Mouse (Mus musculus): Measurements from ENCODE around the gene Ankrd13b.
A peak's percentile ranks its signal among the peaks of the same experiment; 100 is the strongest.

Ankrd13b gene

GRCm38 (mm10) chr11:77508068-77509021, 18.9 kb upstream of the Ankrd13b start:
- DNase-seq = peak; percentile 93

- DNase-seq = peak; percentile 30
Measured at GRCm38 (mm10) chr11:77507426-77507825, 17.9 kb upstream of the Ankrd13b start.

DNA sequence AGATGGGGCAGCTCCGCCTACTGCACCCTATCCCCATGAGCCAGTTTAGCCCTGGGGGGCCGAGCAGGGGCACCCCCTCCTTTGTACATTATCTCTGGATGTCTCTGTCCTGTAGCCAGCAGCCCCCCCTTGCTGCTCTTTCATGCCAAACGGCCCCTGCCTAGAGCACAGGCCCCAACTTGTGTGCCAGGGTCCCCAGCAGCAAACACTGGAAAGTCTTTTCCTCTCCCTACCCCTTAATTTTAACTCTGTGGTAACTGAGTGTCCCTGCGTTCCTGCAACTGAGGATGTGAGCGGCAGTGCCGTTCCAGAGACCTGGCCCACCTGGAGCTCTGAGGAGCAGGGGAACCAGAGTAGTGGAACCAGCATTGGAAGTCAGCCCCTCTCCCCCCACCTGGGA, 17.5 kb upstream of the Ankrd13b start:
- DNase-seq = peak; percentile 12

- peak; percentile 71 for DNase-seq
Measured at GRCm38 (mm10) chr11:77506273-77506672, 16.8 kb upstream of the Ankrd13b start.

GRCm38 (mm10) chr11:77505291-77505980, 16.0 kb upstream of the Ankrd13b start:
- no peak for DNase-seq

GRCm38 (mm10) chr11:77504377-77504776, 14.9 kb upstream of the Ankrd13b start:
- DNase-seq = no peak

- peak; percentile 53 for DNase-seq
Measured at GRCm38 (mm10) chr11:77503511-77503910, 14.0 kb upstream of the Ankrd13b start.

DNA sequence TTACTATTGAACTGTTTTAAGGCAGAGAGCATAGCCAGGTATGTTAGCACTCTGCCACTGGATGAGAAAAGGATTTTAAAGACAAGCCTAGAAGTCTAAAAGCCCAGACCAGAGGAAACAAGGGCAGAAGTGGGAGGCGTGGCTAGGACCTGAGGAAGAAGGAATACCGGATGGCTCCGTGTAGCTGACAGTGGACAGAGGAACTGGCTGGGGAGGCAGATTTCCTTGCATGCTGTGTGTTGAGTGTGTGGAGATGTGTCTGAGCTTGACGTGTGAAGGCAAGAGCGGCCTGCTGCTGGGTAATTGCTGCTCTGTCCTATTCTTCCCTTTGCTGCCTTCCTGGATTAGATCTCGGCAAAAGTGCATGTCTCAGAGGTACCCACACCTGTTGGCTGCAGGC, 13.0 kb upstream of the Ankrd13b start:
- peak; percentile 39 for DNase-seq

DNA sequence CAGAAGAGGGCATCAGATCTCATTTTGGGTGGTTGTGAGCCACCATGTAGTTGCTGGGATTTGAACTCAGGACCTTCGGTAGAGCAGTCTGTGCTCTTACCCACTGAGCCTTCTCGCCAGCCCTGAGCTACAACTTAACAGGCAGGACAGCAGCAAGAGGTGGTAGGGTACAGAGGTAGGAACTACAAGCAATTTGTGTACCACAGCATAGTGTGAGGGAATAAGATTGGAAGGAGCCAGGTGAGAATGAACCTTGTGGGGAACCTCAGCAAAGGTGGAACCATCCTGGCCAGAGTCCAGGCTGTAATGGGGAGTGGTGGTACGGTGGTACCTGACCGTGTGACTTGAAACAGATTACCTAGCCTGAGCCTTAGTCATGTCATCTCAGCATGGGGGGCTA, 12.5 kb upstream of the Ankrd13b start:
- DNase-seq = peak; percentile 18

DNA sequence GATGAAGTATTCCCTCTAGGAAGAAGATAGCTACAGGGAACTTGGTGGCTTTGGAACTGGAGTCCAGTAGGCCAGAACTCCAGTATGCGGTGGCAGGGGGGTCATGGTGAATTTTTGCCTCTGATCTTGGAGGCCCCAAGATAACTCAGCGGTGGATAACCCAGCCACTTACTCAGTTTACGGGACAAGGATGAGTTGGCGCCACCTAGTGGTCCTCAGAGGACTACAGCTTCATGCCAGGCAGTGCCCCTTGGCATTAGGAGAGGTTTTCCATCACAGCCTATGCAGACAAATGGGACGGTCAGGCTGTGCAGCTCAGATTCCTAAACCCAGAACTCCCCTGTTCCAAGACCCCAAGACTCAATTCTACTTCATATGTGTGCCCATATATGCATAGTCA, 11.9 kb upstream of the Ankrd13b start:
- peak; percentile 87 for DNase-seq

- DNase-seq = peak; percentile 31
Measured at GRCm38 (mm10) chr11:77500361-77501325, 11.2 kb upstream of the Ankrd13b start.

GRCm38 (mm10) chr11:77499354-77499753, 9.9 kb upstream of the Ankrd13b start:
- no peak for DNase-seq

DNA sequence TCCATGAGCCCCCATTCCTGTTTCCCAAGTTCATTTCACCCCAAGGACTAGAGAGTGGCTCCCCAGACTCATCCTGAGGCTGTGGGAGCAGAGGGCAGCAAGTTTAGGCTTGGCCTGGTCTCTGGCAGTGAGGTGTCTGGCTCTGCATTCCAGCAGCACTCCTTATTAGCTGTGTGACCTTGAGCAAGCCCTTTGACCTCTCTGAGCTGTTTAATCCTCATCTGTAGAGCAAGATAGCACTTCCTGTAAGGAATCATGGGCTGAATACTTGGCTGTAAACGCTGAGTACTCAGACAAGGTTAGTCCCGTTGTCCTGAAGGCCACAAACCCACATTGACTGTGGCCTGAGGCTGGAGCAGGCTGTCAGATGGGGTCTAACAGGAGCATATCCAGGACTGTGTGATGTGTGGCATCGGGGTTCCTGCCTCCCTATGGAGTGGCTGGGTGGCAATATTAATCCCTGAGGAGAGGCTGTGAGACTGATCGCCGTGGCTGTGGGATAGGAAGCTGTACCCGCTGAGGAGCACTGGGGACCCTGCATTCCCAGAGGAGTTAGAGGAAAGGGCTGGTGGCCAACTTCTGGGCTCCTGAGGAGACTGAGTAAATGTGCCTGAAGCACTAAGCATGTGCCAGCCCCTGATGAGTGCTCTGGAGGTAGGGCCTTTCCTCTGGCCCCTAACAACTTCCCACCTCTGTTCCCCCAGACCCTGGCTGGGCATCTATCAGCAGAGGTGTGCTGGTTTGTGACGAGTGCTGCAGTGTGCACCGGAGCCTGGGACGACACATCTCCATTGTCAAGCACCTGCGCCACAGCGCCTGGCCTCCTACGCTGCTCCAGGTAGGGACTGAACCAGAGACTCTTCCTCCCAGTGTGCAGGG, 9.0 kb upstream of the Ankrd13b start:
- DNase-seq = peak; percentile 32

DNA sequence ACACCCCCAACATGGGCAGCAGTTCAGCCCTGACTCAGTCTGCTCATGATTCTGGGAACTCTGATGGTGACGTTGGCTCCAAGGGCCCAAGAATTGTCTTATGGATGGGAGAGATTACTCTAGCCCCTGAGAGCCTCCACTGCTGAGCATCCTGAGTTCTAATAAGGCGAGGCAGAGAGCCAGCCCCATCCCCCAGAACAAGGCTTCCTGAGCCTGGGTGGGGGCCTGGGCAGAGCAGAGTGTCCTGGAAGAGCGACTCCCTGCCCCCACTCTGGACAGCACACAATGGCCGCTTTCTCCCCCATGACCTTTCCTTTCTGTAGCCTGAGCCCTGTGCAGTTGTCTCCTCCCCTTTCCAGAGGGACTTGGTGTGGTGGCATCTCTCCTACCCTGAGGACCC, 8.4 kb upstream of the Ankrd13b start:
- DNase-seq = peak; percentile 64

GRCm38 (mm10) chr11:77497341-77497756, 7.9 kb upstream of the Ankrd13b start:
- DNase-seq = peak; percentile 83

DNA sequence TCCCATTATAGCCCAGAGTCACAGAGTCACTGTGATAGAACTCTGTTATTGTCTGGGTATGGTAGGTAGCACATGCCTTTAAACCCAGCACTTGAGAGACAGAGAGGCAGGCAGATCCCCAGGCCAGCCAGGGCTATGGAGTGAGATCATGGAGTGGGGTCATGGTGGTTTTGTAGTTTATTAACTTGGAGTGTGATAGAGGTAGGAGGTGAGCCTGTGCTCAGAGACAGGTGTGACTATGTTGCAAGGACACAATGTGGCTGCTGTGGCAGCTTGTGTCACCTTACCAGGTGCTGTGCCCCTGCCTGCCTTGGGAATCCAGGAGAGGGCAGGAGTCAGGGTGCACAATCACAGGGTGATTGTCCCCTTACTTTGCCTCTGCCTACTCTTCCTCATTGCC, 6.0 kb upstream of the Ankrd13b start:
- no peak for DNase-seq

DNA sequence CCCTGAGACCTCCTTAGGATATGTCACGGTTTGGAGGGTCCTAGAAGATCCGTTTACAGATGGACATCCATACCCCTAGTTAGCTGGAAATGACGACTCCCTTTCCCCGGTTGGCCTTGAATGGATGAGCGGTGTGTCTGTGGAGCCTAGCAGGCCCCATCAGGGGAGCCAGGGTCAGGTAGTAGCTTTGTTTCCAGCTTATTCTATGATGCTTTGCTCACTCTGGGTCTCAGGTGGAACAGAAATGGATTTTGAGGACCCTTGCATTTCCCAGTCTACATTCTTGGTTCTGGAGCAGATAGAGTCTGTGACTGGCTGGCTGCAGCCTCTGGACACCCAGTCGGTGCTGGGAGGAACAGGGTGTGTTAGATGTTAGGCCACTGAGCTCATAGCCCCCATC, 5.3 kb upstream of the Ankrd13b start:
- DNase-seq = no peak

GRCm38 (mm10) chr11:77494344-77494676, 4.8 kb upstream of the Ankrd13b start:
- DNase-seq = no peak

GRCm38 (mm10) chr11:77493512-77494343, 4.2 kb upstream of the Ankrd13b start, which contains the start of gene Git1:
Git1 (plus strand) TSS chr11:77493562.
- peak; percentile 77 for DNase-seq

DNA sequence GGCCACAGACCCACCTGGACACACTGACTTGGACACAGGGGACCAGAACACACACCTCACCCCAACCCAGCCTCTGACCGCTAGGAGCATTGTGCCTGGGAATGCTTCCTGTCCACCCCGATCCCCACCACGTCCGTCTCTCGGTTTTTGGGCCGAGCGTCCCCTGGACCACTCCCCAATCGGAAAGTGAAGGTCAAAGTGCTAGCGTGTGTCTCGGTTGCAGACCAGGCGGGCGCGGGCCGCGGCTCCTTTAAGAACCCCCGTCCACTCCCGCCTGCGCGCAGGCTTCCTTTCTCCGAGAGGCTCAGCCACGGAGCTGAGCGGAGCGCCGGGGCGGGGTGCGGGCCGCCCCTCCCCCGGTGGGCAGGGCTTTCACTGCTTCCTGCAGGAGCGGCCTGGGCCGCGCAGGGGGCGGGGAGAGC, 3.4 kb upstream of the Ankrd13b start:
- peak; percentile 97 for DNase-seq
